Mouse (Mus musculus) testis, postnatal 14 days (tissue): Measurements from ENCODE around the gene Prdm16.

Experiments used
- DNase-seq: peaks from one replicate; pipeline ENCODE4 v3.0.0; 2021; ENCODE audit warnings: low spot score

The Prdm16 gene

DNA sequence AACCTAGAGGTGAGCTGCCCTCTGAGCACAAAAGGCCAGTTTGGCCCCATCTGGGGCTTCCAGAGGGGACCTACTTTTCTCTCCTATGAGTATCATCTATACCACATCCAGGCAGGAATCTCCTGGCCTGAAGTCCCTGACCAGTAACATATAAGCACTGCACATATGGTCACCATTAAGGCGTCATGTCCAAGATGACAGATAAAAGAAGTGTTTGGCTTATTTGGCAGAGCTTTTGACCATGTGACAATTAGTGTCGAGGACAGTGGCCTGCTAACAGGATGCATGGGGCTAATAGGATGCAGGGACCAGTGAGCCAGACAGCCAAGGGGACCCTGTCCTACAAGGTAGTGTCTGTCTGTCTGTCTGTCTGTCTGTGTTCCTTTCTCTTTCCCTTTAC lies 250.8 kb downstream of the Prdm16 start:
- DNase-seq: no peak

DNA sequence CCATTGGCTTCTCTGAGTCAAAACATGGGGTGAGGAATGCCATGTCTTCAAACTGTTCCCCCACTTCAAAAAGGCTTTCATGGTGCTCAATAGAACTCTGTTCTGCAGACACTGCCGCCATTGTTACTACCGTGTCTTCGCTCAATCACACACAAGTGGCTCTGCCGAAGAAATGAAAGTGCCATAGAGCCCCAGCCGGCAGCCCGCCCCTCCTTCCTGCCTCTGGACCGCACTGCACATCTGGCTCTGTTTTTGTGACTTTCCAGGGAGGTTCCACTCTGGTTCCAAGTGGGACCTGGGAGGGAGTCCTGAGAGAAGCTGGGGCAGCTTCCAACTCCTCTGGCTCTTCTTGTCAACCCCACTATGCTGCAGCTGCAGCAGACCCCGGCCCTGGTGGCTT lies 251.5 kb downstream of the Prdm16 start:
- DNase-seq: no peak

DNA sequence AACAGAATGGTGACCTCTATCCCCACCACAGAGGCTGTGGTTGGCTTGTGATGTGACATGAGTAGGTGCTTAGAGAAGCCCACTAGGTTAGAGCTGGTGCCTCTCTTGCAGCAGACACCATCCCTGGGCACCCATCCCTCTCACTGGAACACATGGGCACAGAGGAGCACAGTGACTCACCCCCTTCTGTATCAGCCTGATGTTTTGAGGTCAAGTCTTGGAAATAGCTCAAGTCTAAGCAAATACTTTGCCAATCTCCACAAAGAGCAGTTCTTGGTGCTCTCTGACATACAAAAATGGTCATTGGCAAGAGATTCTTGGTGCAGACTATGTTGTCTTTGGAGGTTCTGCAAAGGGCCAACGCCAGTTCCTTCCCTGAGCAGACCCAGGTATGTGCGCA lies 257.8 kb downstream of the Prdm16 start:
- DNase-seq: no peak

DNA sequence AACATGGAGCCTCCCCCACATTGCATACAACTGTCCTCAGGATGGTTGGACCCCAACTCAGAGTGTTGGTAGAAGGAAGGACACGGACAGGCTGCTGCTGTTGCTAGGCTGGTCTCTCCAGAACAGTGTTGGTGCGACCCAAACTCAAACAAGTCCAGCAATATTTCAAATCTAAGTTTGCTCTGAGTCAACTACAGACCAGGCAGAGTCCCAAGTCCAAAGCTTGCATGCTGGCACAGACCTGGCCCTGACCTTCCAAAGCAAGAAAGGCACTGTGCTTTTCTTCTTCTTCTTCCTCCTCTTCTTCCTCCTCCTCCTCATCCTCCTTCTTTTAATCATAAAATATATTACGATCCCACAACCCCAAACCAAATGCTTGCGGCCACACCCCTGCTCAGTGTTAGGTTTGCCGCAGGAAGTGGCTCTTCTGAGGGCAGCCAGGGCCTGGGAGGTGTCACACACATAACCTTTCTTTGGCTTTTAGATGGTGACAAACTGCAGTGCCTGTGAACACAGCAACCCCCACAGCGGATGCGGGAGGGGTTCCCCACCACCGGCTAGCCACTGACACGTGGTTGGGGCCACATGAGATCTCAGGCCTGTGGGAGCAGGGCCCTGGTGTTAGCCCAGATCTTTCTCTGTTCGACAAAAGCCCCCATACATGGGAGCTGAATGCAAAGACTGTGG lies 260.6 kb downstream of the Prdm16 start:
- DNase-seq: no peak

DNA sequence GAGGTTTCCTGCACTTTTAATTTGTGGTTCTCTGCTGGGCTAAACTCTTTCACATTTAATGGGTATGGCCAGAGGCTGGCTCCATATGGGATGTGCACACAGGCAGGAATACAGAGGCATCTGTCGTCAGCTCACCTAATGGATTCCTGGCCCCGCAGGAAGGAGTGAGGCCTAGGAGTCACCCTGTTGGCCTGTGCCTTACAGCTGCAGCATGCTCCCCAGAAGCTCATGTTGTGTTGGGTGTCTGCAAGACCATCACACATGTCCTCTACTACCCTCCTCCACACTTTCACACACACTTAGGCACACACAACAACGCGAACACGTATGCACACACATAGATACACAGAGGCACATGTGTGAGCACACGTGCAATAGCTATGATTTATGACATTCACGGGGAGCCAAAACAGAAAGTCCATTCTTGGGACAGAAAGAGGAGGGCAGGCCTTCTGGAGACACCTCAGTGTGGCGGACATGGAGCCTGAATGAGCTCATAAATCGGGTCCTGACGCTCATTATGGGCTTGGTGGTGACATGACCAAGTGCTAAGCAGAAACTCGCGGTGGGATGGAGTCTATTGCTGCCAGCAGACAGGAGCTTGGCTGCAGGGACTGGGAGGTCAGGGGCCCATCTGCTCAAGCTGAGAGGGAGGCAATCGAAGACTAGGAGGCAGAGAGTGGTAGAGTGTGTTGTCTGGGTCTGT lies 265.0 kb downstream of the Prdm16 start:
- DNase-seq: no peak

DNA sequence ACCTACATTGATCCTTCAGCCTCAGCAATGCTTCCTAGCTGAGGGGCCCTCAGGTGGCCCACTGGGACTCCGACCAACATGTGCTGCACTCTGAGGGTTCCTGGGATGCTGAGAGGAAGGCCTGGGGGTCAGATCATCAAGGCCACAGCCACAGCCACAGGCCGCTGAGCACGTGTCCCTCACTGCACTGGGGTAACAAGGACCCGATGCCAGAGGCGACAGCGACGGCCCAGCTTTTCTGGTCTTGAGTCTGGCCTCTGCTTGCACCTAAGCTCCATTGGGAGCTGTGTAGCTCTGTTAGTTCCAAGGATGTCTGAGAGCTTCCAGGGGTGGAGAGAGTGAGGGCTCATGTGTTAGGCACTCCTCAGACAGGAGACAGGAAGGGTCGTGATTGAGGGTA lies 265.8 kb downstream of the Prdm16 start:
- no peak for DNase-seq

DNA sequence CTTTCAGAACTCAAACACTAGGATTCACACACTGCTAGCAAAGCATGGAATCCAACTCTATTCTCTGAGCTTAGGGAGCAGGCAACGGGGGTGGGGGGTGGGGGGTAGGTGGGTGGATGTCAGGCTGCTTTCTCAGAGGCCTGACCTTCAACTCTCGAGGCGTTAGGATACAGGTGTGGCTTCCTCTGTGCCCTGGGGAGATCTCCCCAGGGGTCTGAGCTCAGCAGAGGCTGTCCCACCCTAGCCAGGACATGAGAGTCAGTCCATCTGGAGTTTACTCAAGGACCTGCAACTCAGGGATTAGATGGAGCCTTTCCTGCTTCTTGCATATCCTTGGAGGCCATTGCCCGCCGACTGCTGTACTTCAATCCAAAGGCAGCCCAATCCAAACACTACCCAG lies 267.6 kb downstream of the Prdm16 start:
- no peak for DNase-seq

DNA sequence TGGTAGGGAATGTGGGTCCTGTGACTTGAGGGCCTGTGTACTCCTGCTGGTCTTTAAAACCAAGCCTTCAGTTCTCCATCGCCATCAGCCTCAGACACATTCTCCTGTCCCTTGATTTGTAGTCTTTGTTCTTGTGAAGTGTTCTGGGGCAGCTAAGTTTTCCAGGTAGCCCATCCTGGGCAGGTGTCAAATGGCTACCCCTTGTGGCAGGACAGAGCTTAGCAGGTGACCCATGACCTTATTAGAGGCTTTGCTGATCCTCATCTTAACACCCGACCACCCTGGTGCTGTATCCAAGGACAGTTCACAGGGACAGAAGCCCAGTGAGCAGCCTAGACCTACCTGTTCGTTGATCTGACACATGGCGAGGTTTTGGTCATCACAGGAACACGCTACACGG lies 269.8 kb downstream of the Prdm16 start:
- DNase-seq: no peak

DNA sequence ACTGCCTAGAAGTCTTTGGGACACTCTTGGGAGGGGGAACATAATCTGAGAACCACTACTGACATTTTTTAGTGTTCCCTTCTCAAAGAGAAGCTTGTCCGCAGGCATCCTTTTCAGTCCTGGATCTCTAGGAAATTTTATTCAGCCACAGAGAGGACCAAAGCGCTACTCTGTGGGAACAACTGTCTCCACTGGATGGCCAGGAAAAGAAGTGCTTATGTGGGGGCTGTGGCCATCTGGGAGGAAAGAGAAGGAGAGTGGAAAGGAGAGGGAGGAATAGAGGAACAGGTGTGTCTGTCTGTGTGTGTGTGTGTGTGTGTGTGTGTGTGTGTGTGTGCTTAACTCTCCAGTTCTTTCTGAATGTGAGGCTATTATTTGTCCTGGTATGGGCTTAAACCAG lies 271.9 kb downstream of the Prdm16 start:
- DNase-seq: no peak

DNA sequence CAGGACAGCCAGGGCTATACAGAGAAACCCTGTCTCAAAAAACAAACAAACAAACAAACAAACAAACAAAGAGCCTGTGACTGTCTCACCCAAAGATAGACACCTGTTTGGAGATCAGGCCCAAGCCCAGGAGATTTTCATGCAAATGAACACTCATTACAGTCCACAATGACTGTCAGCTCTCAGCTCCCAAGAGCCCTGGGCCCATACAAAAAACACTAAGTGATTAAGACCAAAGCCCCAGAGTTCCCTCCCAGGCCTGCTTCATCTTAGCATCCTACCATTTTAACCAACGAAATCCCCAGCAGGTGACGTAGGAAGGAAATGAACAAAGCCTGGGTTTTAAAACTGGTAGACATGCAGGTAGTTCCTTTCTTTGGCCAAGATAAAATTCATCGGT lies 275.8 kb downstream of the Prdm16 start:
- no peak for DNase-seq

DNA sequence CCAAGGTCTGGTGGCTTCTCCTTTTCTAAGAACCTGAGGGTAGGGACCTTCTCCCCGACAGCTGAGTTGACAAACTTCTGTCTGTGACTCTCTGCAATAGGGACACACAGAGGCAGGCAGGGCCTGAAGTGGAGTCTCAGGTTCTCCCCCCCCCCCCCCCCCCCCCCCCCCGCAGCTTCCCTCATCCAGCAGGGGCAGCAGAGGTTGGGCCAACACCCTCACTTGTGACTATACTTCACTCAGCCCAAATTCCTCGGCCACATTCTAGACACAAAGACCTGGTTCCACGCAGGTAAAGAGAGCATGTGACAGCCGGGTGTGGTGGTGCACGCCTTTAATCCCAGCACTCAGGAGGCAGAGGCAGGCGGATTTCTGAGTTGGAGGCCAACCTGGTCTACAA lies 276.2 kb downstream of the Prdm16 start:
- DNase-seq: no peak

DNA sequence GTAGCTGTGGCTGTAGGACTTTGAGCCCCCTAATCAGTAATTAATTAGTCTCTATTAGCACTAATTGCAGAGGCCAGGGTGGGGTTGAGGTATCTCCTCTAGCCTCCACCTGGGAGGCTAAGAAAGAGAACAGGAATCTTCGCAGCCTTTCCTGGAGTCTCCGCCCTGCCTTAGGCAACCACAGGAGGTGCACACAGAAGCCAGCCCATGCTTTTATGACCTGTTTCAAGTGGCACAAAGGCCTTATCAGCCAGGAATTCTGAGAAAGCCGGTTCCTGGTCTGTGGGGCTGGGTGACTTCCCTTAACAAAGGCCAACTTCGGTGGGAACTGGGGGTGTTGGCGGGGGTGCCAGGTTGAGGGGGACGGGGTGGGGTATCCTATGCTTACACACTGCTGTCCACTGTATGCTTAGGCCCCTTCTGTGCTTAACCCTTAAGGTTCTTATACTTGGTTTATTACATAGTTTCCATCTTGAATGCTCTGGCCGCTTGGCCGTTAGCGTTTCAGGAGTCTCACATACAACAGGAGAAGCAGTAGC lies 276.8 kb downstream of the Prdm16 start:
- DNase-seq: no peak

DNA sequence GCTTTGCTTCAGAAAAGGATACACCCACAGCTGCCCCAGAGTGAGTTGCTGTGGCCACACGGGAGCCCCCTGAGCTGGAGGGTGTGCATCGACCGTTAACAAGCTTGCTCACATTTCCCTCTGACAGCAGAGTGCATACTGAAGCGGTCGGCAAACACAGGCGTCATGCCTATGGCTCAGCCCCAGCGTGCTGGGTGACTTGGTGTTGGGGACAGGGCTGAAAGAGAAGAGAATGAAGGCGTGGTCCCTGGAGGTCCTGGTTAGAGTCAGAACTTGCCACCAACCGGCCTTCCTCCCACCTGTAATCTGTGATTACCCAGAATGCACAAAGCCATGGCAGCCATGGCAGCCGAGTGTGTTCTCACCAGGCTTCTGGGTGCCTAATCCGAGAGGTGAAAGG lies 277.9 kb downstream of the Prdm16 start:
- no peak for DNase-seq

DNA sequence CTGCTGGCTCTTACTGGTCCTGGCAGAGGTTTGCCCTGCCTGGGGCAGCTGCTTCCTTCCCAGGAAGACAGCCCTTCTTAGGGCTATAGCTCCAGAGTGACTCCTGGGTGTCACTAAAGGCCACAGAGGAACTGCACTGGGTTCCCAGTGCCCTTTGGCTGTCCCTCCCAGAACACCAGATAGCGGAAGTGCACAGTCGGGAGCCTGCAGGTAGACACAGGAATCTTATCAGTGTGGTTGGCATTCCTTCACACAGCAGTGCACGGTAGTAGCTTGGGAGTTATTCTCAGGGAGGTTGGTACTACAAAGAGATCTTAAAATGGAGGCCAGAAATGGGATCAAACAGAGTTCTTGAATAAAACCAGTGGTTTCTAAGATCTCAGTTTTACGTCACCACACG lies 278.3 kb downstream of the Prdm16 start:
- DNase-seq: no peak

DNA sequence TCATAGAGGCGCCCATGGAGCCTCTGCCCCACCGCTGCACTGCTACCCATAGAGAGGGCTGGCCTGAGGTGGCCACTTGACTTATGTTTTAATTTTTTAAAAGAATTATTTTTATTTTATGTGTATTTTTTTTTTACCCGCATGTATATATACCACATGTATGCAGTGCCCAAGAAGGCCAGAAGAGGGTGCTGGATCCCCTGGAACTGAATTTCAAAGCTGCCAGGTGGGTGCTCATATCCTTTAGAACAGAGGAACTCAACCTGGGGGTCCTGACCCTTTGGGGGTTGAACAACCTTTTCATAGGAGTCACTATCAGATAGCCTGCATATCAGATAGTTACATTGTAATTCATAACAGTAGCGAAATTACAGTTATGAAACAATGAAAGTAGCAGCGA lies 281.3 kb downstream of the Prdm16 start:
- no peak for DNase-seq

DNA sequence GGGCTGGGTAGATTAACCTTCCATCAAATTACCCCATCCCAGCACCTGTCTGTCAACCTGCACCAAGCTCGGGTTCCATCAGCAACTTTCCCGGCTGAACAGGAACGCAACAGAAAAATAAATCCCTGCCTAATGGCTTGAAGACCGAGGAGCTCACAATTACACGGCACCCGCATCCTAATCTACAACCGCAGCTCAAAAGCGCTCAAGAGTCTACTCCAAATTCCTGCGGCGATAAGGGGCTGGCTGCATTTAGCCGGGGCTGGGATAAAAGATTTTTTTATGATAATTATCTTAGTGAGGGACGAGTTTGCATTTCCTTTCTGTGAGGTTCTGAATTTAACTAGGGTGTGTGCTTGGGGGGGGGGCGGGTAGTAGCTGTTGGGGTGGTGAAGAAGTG lies 284.4 kb downstream of the Prdm16 start:
- no peak for DNase-seq

DNA sequence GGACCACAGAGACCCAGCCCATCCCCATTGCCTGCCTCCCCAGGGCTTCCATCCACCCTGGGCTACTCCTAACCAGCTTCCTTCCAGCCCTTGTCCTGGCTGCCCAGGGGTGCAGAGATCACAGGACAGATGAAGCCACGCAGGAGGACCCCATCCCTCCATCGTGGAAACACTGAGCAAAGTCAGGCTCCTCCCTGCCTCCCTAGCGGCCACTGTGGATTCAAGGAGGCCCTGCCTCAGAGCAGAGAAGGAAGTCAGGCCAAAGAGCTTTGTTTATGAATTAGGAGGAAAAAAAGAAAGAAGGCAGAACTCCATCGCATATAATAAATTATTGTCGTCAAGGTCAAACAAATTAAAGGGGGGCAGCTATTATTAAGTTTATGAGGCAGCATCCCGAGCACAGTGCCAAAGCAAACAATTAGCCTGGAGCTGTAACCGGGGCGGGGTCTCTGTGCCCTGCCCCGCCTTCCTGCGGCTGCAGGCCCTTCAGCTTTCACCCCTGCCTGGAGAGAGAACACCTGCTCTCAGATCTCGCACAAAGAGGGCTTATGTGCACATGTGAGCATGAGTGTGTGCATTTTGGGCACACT lies 288.4 kb downstream of the Prdm16 start:
- no peak for DNase-seq

DNA sequence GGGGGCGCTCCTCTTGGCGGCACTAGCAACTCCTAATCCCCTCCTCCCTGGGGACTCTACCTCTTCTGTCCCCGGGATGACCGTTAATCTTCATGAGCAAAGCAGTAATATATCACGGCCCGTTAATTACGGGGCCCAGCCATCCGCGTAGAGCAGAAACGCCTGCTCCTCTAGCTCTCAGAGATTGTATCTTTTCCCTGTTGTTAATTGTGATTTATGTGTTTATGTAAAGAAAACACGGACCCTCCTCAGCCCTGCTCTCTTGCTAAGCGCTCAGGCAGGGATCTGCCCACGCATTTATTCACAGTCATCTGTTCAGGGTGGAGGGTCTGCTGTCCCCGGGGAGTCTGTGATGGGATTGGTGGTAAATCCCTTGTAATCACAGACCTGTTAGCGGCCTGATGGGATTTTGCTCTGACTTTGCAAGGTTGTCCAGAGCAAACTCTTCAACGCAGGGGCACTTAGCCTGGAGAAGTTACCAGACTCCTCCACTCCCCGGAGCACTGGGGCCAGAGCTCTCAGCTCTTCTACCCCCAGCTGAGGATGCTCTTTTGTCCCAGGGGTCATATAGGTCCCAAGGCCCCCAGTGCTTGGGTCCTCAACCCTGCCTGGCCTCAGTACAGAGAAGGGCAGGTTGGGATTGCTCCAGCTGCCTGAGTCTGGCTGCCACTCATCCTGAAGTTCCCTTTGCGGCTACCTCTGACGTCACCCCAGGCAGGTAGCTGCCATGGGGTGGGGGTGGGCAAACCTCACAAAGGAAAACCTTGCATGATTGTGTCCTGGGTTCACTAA lies 289.7 kb downstream of the Prdm16 start:
- no peak for DNase-seq

DNA sequence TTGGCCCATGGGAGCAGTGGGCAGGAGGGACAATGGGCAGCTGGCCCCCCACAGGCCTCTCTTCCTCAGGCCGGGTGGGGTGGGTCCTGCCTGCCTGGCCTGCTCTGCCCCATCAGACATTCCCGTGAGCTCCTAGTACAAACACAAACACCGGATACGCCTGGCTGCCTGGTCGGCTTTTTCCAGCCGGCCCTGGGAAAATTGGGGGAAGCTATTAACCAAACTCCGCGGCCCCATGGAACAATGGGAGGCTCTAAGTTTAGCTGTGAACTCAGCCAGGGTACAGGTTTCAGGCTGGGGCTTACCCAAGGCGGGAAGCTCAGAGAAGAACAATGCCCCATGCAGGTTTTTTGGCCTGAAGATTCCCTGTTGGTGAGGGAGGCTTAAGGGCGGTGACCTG lies 300.0 kb downstream of the Prdm16 start:
- no peak for DNase-seq

DNA sequence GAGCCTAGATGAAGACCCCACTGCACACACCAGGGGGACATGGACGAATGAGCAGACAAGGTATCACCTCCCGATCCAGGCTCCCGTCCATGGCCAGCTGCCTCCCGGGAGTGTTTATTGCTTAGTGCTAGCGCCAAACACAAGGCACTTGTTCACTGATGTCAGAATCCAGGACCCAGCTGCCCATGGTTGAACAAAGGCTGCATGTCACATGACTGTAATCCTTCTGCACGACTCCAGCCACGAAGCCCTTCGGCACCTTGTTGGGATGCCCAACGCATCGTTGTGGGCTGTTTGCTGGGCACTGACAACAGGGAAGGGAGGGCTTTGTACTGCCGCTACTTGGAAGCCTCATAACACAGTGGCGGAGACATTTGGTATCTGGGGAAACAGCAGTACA lies 300.9 kb downstream of the Prdm16 start, which contains the start of gene B230104I21Rik:
TSS of gene B230104I21Rik (plus strand) at position 367 of the 400 bp plus-strand sequence.
- no peak for DNase-seq

DNA sequence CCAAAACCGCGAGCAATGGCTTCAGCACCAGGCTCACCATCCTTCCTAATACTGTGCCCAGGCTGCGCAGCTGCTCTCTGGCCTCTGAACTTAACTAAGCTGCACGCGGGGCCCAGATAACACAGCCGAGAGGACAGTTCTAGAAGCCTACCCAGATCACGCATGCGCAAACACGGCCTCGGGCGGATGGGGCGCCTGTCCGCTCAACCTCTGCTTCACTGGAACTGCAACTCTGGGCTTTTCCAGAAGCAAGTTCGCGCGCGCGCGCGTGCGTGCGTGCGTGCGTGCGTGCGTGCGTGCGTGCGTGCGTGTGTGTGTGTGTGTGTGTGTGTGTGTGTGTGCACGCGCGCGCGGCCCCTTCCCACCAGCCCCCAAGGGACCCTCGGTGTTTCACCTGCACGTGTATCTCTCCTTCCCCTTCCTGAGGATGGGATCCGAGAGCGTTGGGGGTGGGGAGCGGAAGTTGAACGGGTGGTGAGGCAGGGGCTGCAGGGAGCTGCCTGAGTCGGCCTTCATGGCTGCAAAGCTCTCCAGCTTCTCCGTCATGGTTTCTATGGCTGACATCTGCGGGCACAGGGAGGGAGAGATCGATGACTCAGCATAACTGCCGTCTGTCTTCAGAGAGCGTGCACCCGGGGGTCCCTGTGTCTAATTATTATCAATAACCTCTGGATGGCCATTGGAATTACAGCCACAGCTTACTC lies 301.8 kb downstream of the Prdm16 start:
- DNase-seq: peak; percentile 74

DNA sequence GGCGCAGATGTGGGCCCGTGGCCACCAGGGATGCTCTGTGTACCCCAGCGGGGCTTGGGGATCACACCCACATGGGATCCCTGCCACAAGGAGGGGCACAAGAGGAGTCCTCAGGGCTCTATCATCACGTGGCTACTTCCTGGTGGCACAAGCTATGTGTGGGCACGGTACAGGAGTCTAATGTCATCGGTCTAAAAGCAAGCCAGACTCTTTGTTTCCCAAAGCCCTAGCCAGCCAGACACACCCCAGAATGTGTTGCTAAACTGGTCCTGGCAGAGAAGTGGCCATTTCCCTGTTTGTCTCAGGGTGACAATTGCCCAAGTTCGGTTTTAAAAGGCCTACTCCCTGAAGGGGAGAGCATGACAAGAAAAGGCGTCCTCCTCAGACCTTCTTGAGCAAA lies 303.4 kb downstream of the Prdm16 start:
- DNase-seq: no peak
